Mouse (Mus musculus): ENCODE measurements around the gene Rxrb. TPM values are rescaled to one million over a fixed set of nuclear protein-coding genes. Genes with fewer than 3 reads are reported as not detected.

Rxrb gene
- polyA plus RNA-seq, 1 experiment, result 26.1 TPM

- H3K4me3 ChIP-seq (ENCODE audit: insufficient read depth, low read length), result peak overlapping the region; percentile 75
- H3K27ac ChIP-seq (ENCODE audit: insufficient read depth, low read length), result peak overlapping the region; percentile 86
- peak; percentile 62 for TF ChIP-seq POLR2A (IDR thresholded peaks at IDR 0.05; ENCODE audit: low read depth, low read length)
- no peak for TF ChIP-seq CTCF (IDR thresholded peaks at IDR 0.05; ENCODE audit: borderline replicate concordance, insufficient read depth, low read length)
- H3K4me1 ChIP-seq (ENCODE audit: control insufficient read depth, insufficient read depth, low read length), result peaks cover 22% of the 10 kb centered on the region
Measured at GRCm38 (mm10) chr17:34030861-34031326, 718 bp upstream of the Rxrb start.

GRCm38 (mm10) chr17:34032174-34032632, 591 bp downstream of the Rxrb start:
- H3K4me3 ChIP-seq (ENCODE audit: insufficient read depth, low read length), result peak overlapping the region; percentile 60
- peak; percentile 70 for TF ChIP-seq POLR2A (IDR thresholded peaks at IDR 0.05; ENCODE audit: low read depth, low read length)
- TF ChIP-seq CTCF (IDR thresholded peaks at IDR 0.05; ENCODE audit: borderline replicate concordance, insufficient read depth, low read length), result no peak
- H3K4me1 ChIP-seq (ENCODE audit: control insufficient read depth, insufficient read depth, low read length), result peaks cover 18% of the 10 kb centered on the region
- peak overlapping the region; percentile 63; the same call in 1 of the 2 replicates for H3K27ac ChIP-seq (ENCODE audit: insufficient read depth, low read length)

- no peak overlapping the region for H3K27ac ChIP-seq (ENCODE audit: insufficient read depth, low read length)
- TF ChIP-seq CTCF (IDR thresholded peaks at IDR 0.05; ENCODE audit: borderline replicate concordance, insufficient read depth, low read length) (no peak), POLR2A (IDR thresholded peaks at IDR 0.05; ENCODE audit: low read depth, low read length) (no peak; the same call in 1 of the 2 replicates)
- peaks cover 18% of the 10 kb centered on the region for H3K4me1 ChIP-seq (ENCODE audit: control insufficient read depth, insufficient read depth, low read length)
- H3K4me3 ChIP-seq (ENCODE audit: insufficient read depth, low read length), result peak overlapping the region; percentile 60
Measured at GRCm38 (mm10) chr17:34032806-34033205, 1.2 kb downstream of the Rxrb start.

- H3K4me3 ChIP-seq (ENCODE audit: insufficient read depth, low read length), result no peak overlapping the region
- no peak overlapping the region for H3K27ac ChIP-seq (ENCODE audit: insufficient read depth, low read length)
- TF ChIP-seq POLR2A (IDR thresholded peaks at IDR 0.05; ENCODE audit: low read depth, low read length), result no peak
- no peak for TF ChIP-seq CTCF (IDR thresholded peaks at IDR 0.05; ENCODE audit: borderline replicate concordance, insufficient read depth, low read length)
- peaks cover 17% of the 10 kb centered on the region for H3K4me1 ChIP-seq (ENCODE audit: control insufficient read depth, insufficient read depth, low read length)
Measured at GRCm38 (mm10) chr17:34033441-34033840, 1.8 kb downstream of the Rxrb start.

GRCm38 (mm10) chr17:34034064-34034463, 2.5 kb downstream of the Rxrb start:
- H3K4me1 ChIP-seq (ENCODE audit: control insufficient read depth, insufficient read depth, low read length), result peaks cover 11% of the 10 kb centered on the region
- H3K27ac ChIP-seq (ENCODE audit: insufficient read depth, low read length), result no peak overlapping the region
- TF ChIP-seq POLR2A (IDR thresholded peaks at IDR 0.05; ENCODE audit: low read depth, low read length), result no peak
- 0 out of 2 replicates have a peak, but pooled peaks have one; percentile 18 for TF ChIP-seq CTCF (IDR thresholded peaks at IDR 0.05; ENCODE audit: borderline replicate concordance, insufficient read depth, low read length)
- no peak overlapping the region for H3K4me3 ChIP-seq (ENCODE audit: insufficient read depth, low read length)

GRCm38 (mm10) chr17:34035517-34035916, 3.9 kb downstream of the Rxrb start:
- Histone ChIP-seq H3K27ac (ENCODE audit: insufficient read depth, low read length) (no peak overlapping the region), H3K4me3 (ENCODE audit: insufficient read depth, low read length) (no peak overlapping the region), H3K4me1 (ENCODE audit: control insufficient read depth, insufficient read depth, low read length) (peaks cover 5% of the 10 kb centered on the region; the same call in 1 of the 2 replicates)
- TF ChIP-seq CTCF (IDR thresholded peaks at IDR 0.05; ENCODE audit: borderline replicate concordance, insufficient read depth, low read length) (no peak), POLR2A (IDR thresholded peaks at IDR 0.05; ENCODE audit: low read depth, low read length) (no peak)

GRCm38 (mm10) chr17:34036647-34037046, 5.0 kb downstream of the Rxrb start:
- Histone ChIP-seq H3K27ac (ENCODE audit: insufficient read depth, low read length) (no peak overlapping the region), H3K4me3 (ENCODE audit: insufficient read depth, low read length) (no peak overlapping the region), H3K4me1 (ENCODE audit: control insufficient read depth, insufficient read depth, low read length) (peaks cover 5% of the 10 kb centered on the region; the same call in 1 of the 2 replicates)
- TF ChIP-seq CTCF (IDR thresholded peaks at IDR 0.05; ENCODE audit: borderline replicate concordance, insufficient read depth, low read length) (no peak), POLR2A (IDR thresholded peaks at IDR 0.05; ENCODE audit: low read depth, low read length) (no peak)

GRCm38 (mm10) chr17:34037241-34037640, 5.6 kb downstream of the Rxrb start:
- Histone ChIP-seq H3K27ac (ENCODE audit: insufficient read depth, low read length) (no peak overlapping the region), H3K4me1 (ENCODE audit: control insufficient read depth, insufficient read depth, low read length) (peaks cover 5% of the 10 kb centered on the region; the same call in 1 of the 2 replicates), H3K4me3 (ENCODE audit: insufficient read depth, low read length) (no peak overlapping the region)
- no peak for TF ChIP-seq CTCF (IDR thresholded peaks at IDR 0.05; ENCODE audit: borderline replicate concordance, insufficient read depth, low read length)
- TF ChIP-seq POLR2A (IDR thresholded peaks at IDR 0.05; ENCODE audit: low read depth, low read length), result no peak

- H3K27ac ChIP-seq (ENCODE audit: insufficient read depth, low read length), result no peak overlapping the region
- no peak overlapping the region for H3K4me3 ChIP-seq (ENCODE audit: insufficient read depth, low read length)
- H3K4me1 ChIP-seq (ENCODE audit: control insufficient read depth, insufficient read depth, low read length), result no peaks in the 10 kb centered on the region
- TF ChIP-seq CTCF (IDR thresholded peaks at IDR 0.05; ENCODE audit: borderline replicate concordance, insufficient read depth, low read length) (no peak), POLR2A (IDR thresholded peaks at IDR 0.05; ENCODE audit: low read depth, low read length) (no peak; the same call in 1 of the 2 replicates)
Measured at GRCm38 (mm10) chr17:34038440-34038839, 6.8 kb downstream of the Rxrb start.

GRCm38 (mm10) chr17:34038878-34039561, 7.4 kb downstream of the Rxrb start, which contains the start of gene Col11a2:
TSS of gene Col11a2 (plus strand) at chr17:34039437.
- Histone ChIP-seq H3K27ac (ENCODE audit: insufficient read depth, low read length) (no peak within 1 kb of the TSS), H3K4me1 (ENCODE audit: control insufficient read depth, insufficient read depth, low read length) (no peaks in the 10 kb centered on the region), H3K4me3 (ENCODE audit: insufficient read depth, low read length) (no peak within 1 kb of the TSS)
- TF ChIP-seq CTCF (IDR thresholded peaks at IDR 0.05; ENCODE audit: borderline replicate concordance, insufficient read depth, low read length) (no peak), POLR2A (IDR thresholded peaks at IDR 0.05; ENCODE audit: low read depth, low read length) (no peak)
